Mouse (Mus musculus) limb, embryonic 14.5 days (tissue): ENCODE measurements around the gene Tle4. TPM values are rescaled to one million over a fixed set of nuclear protein-coding genes. Genes with fewer than 3 reads are reported as not detected.

Source experiments
- ATAC-seq: fragments of 200-750 bp; cut with Nextera tagmentation; 2 replicates; pipeline ENCODE4 v1.8.0; 2017; ENCODE audit warnings: low read depth, moderate number of reproducible peaks, moderate TSS enrichment; ENCODE audit not compliant: low FRiP score
- DNase-seq: peaks from one replicate; pipeline ENCODE4 v3.0.0-alpha.2; 2015; ENCODE audit warnings: low spot score
- H3K27ac ChIP-seq: fragments of 300-500 bp; sonication (generic); replicated peaks from 2 replicates; pipeline ENCODE4 v1.5.1; 2014; ENCODE audit warnings: low read depth, mild to moderate bottlenecking, low read length, moderate library complexity, mixed read lengths
- H3K27me3 ChIP-seq: fragments of 300-500 bp; sonication (generic); 2 replicates; pipeline ENCODE4 v1.6.1; 2014; ENCODE audit warnings: low read length, mixed read lengths; ENCODE audit not compliant: control insufficient read depth, insufficient read depth
- H3K36me3 ChIP-seq: fragments of 300-500 bp; sonication (generic); 2 replicates; pipeline ENCODE4 v1.6.1; 2014; ENCODE audit warnings: mild to moderate bottlenecking, low read length, moderate library complexity, mixed read lengths; ENCODE audit not compliant: control insufficient read depth, insufficient read depth
- H3K4me1 ChIP-seq: fragments of 300-500 bp; sonication (generic); 2 replicates; pipeline ENCODE4 v1.6.1; 2014; ENCODE audit warnings: antibody characterized with exemption, low read length, mixed read lengths; ENCODE audit not compliant: control insufficient read depth, insufficient read depth
- H3K4me2 ChIP-seq: fragments of 300-500 bp; sonication (generic); replicated peaks from 2 replicates; pipeline ENCODE4 v1.6.1; 2014; ENCODE audit warnings: low read depth, mild to moderate bottlenecking, low read length, moderate library complexity; ENCODE audit not compliant: severe bottlenecking
- H3K4me3 ChIP-seq: fragments of 300-500 bp; sonication (generic); replicated peaks from 2 replicates; pipeline ENCODE4 v1.5.1; 2014; ENCODE audit warnings: low read length
- H3K9ac ChIP-seq: fragments of 300-500 bp; sonication (generic); 2 replicates; pipeline ENCODE4 v1.6.1; 2014; ENCODE audit warnings: mild to moderate bottlenecking, low read depth, low read length, moderate library complexity; ENCODE audit not compliant: severe bottlenecking
- H3K9me3 ChIP-seq: fragments of 300-500 bp; sonication (generic); 2 replicates; pipeline ENCODE4 v1.6.1; 2016; ENCODE audit warnings: low read length; ENCODE audit not compliant: control insufficient read depth
- POLR2A ChIP-seq: fragments of 200-500 bp; IDR thresholded peaks from 2 replicates; pipeline ENCODE4 v1.8.0; 2012; ENCODE audit warnings: inconsistent platforms, mild to moderate bottlenecking, moderate library complexity, borderline replicate concordance; ENCODE audit not compliant: insufficient read depth, insufficient read length; ENCODE audit errors: extremely low read depth
- WGBS: fragments of 180-500 bp; shearing (Covaris S2); extraction: QIAGEN DNeasy Blood & Tissue Kit; methylation state at CpG from one replicate; pipeline ENCODE4 v1.1.7; 2014; 5-methylcytosine and 5-hydroxymethylcytosine counted together
- polyA plus RNA-seq, 2 experiments: library from polyadenylated mRNA; depleted of rRNA in 1 of 2; stranded (reverse) in 1 of 2; unstranded in 1 of 2; fragments of >200 nt; fragmentation: Nextera tagmentation in 1 of 2; extraction: Ambion mirVana in 1 of 2; gene quantifications; 2 replicates each; pipeline versions ENCODE4 v1.2.1 to v1.2.3; 2012 to 2014

Gene Tle4
- polyA plus RNA-seq, 2 experiments: 20.3 to 20.6 TPM

- TF ChIP-seq POLR2A: no peak
- no peaks in the 10 kb centered on the region for H3K27me3 ChIP-seq
- ATAC-seq (no peak), DNase-seq (no peak)
- no peak overlapping the region for H3K4me2 ChIP-seq
- no peaks in the 10 kb centered on the region for H3K36me3 ChIP-seq
- WGBS: 18% methylated on average over 10 of the region's 10 CpGs
- no peak overlapping the region for H3K9ac ChIP-seq
- H3K27ac ChIP-seq: no peak overlapping the region
- no peak overlapping the region for H3K4me3 ChIP-seq
- no peaks in the 10 kb centered on the region; the same call in 1 of the 2 replicates for H3K9me3 ChIP-seq
- peaks cover 10% of the 10 kb centered on the region; the same call in 1 of the 2 replicates for H3K4me1 ChIP-seq
Observed at GRCm38 (mm10) chr19:14635213-14635928, 37.5 kb upstream of the Tle4 start.

GRCm38 (mm10) chr19:14623355-14623754, 25.5 kb upstream of the Tle4 start:
- H3K9me3 ChIP-seq: no peaks in the 10 kb centered on the region
- H3K27me3 ChIP-seq: no peaks in the 10 kb centered on the region
- 58% methylated on average over 4 of the region's 4 CpGs for WGBS
- DNase-seq (no peak), ATAC-seq (no peak)
- H3K4me2 ChIP-seq: no peak overlapping the region
- no peak overlapping the region for H3K4me3 ChIP-seq
- no peak for TF ChIP-seq POLR2A
- no peaks in the 10 kb centered on the region; the same call in 1 of the 2 replicates for H3K4me1 ChIP-seq
- no peak overlapping the region for H3K27ac ChIP-seq
- H3K36me3 ChIP-seq: no peaks in the 10 kb centered on the region
- no peak overlapping the region for H3K9ac ChIP-seq

GRCm38 (mm10) chr19:14620534-14620933, 22.7 kb upstream of the Tle4 start:
- Histone ChIP-seq H3K27me3 (no peaks in the 10 kb centered on the region), H3K27ac (no peak overlapping the region), H3K9ac (no peak overlapping the region), H3K36me3 (no peaks in the 10 kb centered on the region), H3K4me3 (no peak overlapping the region), H3K4me2 (no peak overlapping the region), H3K9me3 (no peaks in the 10 kb centered on the region), H3K4me1 (no peaks in the 10 kb centered on the region; the same call in 1 of the 2 replicates)
- WGBS: 94% methylated on average over 1 of the region's 1 CpGs
- DNase-seq (no peak), ATAC-seq (no peak)
- no peak for TF ChIP-seq POLR2A

- H3K9ac ChIP-seq: no peak overlapping the region
- H3K4me2 ChIP-seq: no peak overlapping the region
- no peak for DNase-seq
- no peak overlapping the region for H3K4me3 ChIP-seq
- no peak for TF ChIP-seq POLR2A
- no peak overlapping the region for H3K27ac ChIP-seq
- ATAC-seq: no peak
- H3K27me3 ChIP-seq: no peaks in the 10 kb centered on the region
- no peaks in the 10 kb centered on the region for H3K36me3 ChIP-seq
- no peaks in the 10 kb centered on the region for H3K9me3 ChIP-seq
- H3K4me1 ChIP-seq: no peaks in the 10 kb centered on the region; the same call in 1 of the 2 replicates
Observed at GRCm38 (mm10) chr19:14619814-14620213, 22.0 kb upstream of the Tle4 start.

- no peak for TF ChIP-seq POLR2A
- WGBS: 86% methylated on average over 5 of the region's 5 CpGs
Observed at GRCm38 (mm10) chr19:14614816-14615215, 17.0 kb upstream of the Tle4 start.

More at GRCm38 (mm10) chr19:14614816-14615215, 17.0 kb upstream of the Tle4 start:
- DNase-seq (no peak), ATAC-seq (no peak)
- no peaks in the 10 kb centered on the region for H3K9me3 ChIP-seq
- no peak overlapping the region for H3K4me2 ChIP-seq
- H3K36me3 ChIP-seq: no peaks in the 10 kb centered on the region
- H3K27me3 ChIP-seq: no peaks in the 10 kb centered on the region
- H3K4me3 ChIP-seq: no peak overlapping the region
- no peak overlapping the region for H3K27ac ChIP-seq
- no peak overlapping the region for H3K9ac ChIP-seq
- H3K4me1 ChIP-seq: no peaks in the 10 kb centered on the region
